Mouse (Mus musculus) limb, embryonic 14.5 days (tissue): Measurements from ENCODE around the gene Htr2b. TPM values are rescaled to one million over a fixed set of nuclear protein-coding genes. Genes with fewer than 3 reads are reported as not detected.

ENCODE experiments used
- ATAC-seq: fragments of 200-750 bp; cut with Nextera tagmentation; 2 replicates; pipeline ENCODE4 v1.8.0; 2017; ENCODE audit warnings: low read depth, moderate number of reproducible peaks, moderate TSS enrichment; ENCODE audit not compliant: low FRiP score
- DNase-seq: peaks from one replicate; pipeline ENCODE4 v3.0.0-alpha.2; 2015; ENCODE audit warnings: low spot score
- H3K27ac ChIP-seq: fragments of 300-500 bp; sonication (generic); replicated peaks from 2 replicates; pipeline ENCODE4 v1.5.1; 2014; ENCODE audit warnings: low read depth, mild to moderate bottlenecking, low read length, moderate library complexity, mixed read lengths
- H3K27me3 ChIP-seq: fragments of 300-500 bp; sonication (generic); 2 replicates; pipeline ENCODE4 v1.6.1; 2014; ENCODE audit warnings: low read length, mixed read lengths; ENCODE audit not compliant: control insufficient read depth, insufficient read depth
- H3K36me3 ChIP-seq: fragments of 300-500 bp; sonication (generic); 2 replicates; pipeline ENCODE4 v1.6.1; 2014; ENCODE audit warnings: mild to moderate bottlenecking, low read length, moderate library complexity, mixed read lengths; ENCODE audit not compliant: control insufficient read depth, insufficient read depth
- H3K4me1 ChIP-seq: fragments of 300-500 bp; sonication (generic); 2 replicates; pipeline ENCODE4 v1.6.1; 2014; ENCODE audit warnings: antibody characterized with exemption, low read length, mixed read lengths; ENCODE audit not compliant: control insufficient read depth, insufficient read depth
- H3K4me2 ChIP-seq: fragments of 300-500 bp; sonication (generic); replicated peaks from 2 replicates; pipeline ENCODE4 v1.6.1; 2014; ENCODE audit warnings: low read depth, mild to moderate bottlenecking, low read length, moderate library complexity; ENCODE audit not compliant: severe bottlenecking
- H3K4me3 ChIP-seq: fragments of 300-500 bp; sonication (generic); replicated peaks from 2 replicates; pipeline ENCODE4 v1.5.1; 2014; ENCODE audit warnings: low read length
- H3K9ac ChIP-seq: fragments of 300-500 bp; sonication (generic); 2 replicates; pipeline ENCODE4 v1.6.1; 2014; ENCODE audit warnings: mild to moderate bottlenecking, low read depth, low read length, moderate library complexity; ENCODE audit not compliant: severe bottlenecking
- H3K9me3 ChIP-seq: fragments of 300-500 bp; sonication (generic); 2 replicates; pipeline ENCODE4 v1.6.1; 2016; ENCODE audit warnings: low read length; ENCODE audit not compliant: control insufficient read depth
- POLR2A ChIP-seq: fragments of 200-500 bp; IDR thresholded peaks from 2 replicates; pipeline ENCODE4 v1.8.0; 2012; ENCODE audit warnings: inconsistent platforms, mild to moderate bottlenecking, moderate library complexity, borderline replicate concordance; ENCODE audit not compliant: insufficient read depth, insufficient read length; ENCODE audit errors: extremely low read depth
- WGBS: fragments of 180-500 bp; shearing (Covaris S2); extraction: QIAGEN DNeasy Blood & Tissue Kit; methylation state at CpG from one replicate; pipeline ENCODE4 v1.1.7; 2014; 5-methylcytosine and 5-hydroxymethylcytosine counted together
- polyA plus RNA-seq, 2 experiments: library from polyadenylated mRNA; depleted of rRNA in 1 of 2; stranded (reverse) in 1 of 2; unstranded in 1 of 2; fragments of >200 nt; fragmentation: Nextera tagmentation in 1 of 2; extraction: Ambion mirVana in 1 of 2; gene quantifications; 2 replicates each; pipeline versions ENCODE4 v1.2.1 to v1.2.3; 2012 to 2014

The Htr2b gene
- polyA plus RNA-seq, 2 experiments, result 0.78 to 1.7 TPM

- no peak for TF ChIP-seq POLR2A
- 97% methylated on average over 4 of the region's 4 CpGs for WGBS
- Histone ChIP-seq H3K36me3 (no peaks in the 10 kb centered on the region), H3K4me3 (no peak overlapping the region), H3K27me3 (no peaks in the 10 kb centered on the region), H3K27ac (no peak overlapping the region), H3K4me2 (no peak overlapping the region), H3K9ac (no peak overlapping the region), H3K9me3 (no peaks in the 10 kb centered on the region), H3K4me1 (peaks cover 4% of the 10 kb centered on the region; the same call in 1 of the 2 replicates)
- ATAC-seq (no peak), DNase-seq (no peak)
Measured at GRCm38 (mm10) chr1:86056284-86056683, 55.5 kb downstream of the Htr2b start.

GRCm38 (mm10) chr1:86054943-86055342 is 56.8 kb downstream of the Htr2b start:
- DNase-seq (no peak), ATAC-seq (no peak)
- Histone ChIP-seq H3K9me3 (no peaks in the 10 kb centered on the region), H3K4me2 (no peak overlapping the region), H3K9ac (no peak overlapping the region), H3K27me3 (no peaks in the 10 kb centered on the region), H3K4me1 (peaks cover 4% of the 10 kb centered on the region; the same call in 1 of the 2 replicates), H3K4me3 (no peak overlapping the region), H3K27ac (no peak overlapping the region), H3K36me3 (no peaks in the 10 kb centered on the region)
- no peak for TF ChIP-seq POLR2A
- WGBS, result 28% methylated on average over 3 of the region's 3 CpGs

- peak; percentile 62; the same call in 1 of the 2 replicates for ATAC-seq
- Histone ChIP-seq H3K9ac (no peak overlapping the region), H3K4me1 (peaks cover 4% of the 10 kb centered on the region; the same call in 1 of the 2 replicates), H3K27ac (0 out of 2 replicates have a peak overlapping the region, but pooled peaks have one; percentile 26), H3K36me3 (no peaks in the 10 kb centered on the region), H3K27me3 (peaks cover 8% of the 10 kb centered on the region; the same call in 1 of the 2 replicates), H3K9me3 (no peaks in the 10 kb centered on the region), H3K4me3 (no peak overlapping the region), H3K4me2 (no peak overlapping the region)
- 80% methylated on average over 12 of the region's 12 CpGs for WGBS
- TF ChIP-seq POLR2A, result no peak
- no peak for DNase-seq
Measured at GRCm38 (mm10) chr1:86053198-86053921, 58.4 kb downstream of the Htr2b start.

Other genes with a start within 250 kb of the Htr2b start
- gene Itm2c, start 217.7 kb downstream of the Htr2b start, polyA plus RNA-seq (2012; rRNA removed), result 213 and 289 TPM in 2 replicates
- 181 and 197 TPM in 2 replicates for gene Itm2c, start 217.7 kb downstream of the Htr2b start, polyA plus RNA-seq (2014; fragmentation: Nextera tagmentation; extraction: Ambion mirVana)
- gene 4933407L21Rik, start 183.5 kb downstream of the Htr2b start, polyA plus RNA-seq (2012; rRNA removed), result 1.2 and 1.3 TPM in 2 replicates
- 0.66 and 0.73 TPM in 2 replicates for gene 4933407L21Rik, start 183.5 kb downstream of the Htr2b start, polyA plus RNA-seq (2014; fragmentation: Nextera tagmentation; extraction: Ambion mirVana)
- 0.11 and 0.12 TPM in 2 replicates for gene Gpr55, start 151.0 kb downstream of the Htr2b start, polyA plus RNA-seq (2012; rRNA removed)
- not detected in 2 replicates for gene Gpr55, start 151.0 kb downstream of the Htr2b start, polyA plus RNA-seq (2014; fragmentation: Nextera tagmentation; extraction: Ambion mirVana)
- gene Spata3, start 95.2 kb downstream of the Htr2b start, polyA plus RNA-seq (2012; rRNA removed), result not detected in 2 replicates
- gene Spata3, start 95.2 kb downstream of the Htr2b start, polyA plus RNA-seq (2014; fragmentation: Nextera tagmentation; extraction: Ambion mirVana), result not detected in 2 replicates
- gene 2810459M11Rik, start 66.1 kb downstream of the Htr2b start, polyA plus RNA-seq (2012; rRNA removed), result 0.57 and 0.93 TPM in 2 replicates
- 0.32 and 0.50 TPM in 2 replicates for gene 2810459M11Rik, start 66.1 kb downstream of the Htr2b start, polyA plus RNA-seq (2014; fragmentation: Nextera tagmentation; extraction: Ambion mirVana)
- 73.2 and 79.2 TPM in 2 replicates for gene Psmd1, start 47.6 kb downstream of the Htr2b start, polyA plus RNA-seq (2012; rRNA removed)
- 157 and 161 TPM in 2 replicates for gene Psmd1, start 47.6 kb downstream of the Htr2b start, polyA plus RNA-seq (2014; fragmentation: Nextera tagmentation; extraction: Ambion mirVana)
- 0.36 and 0.89 TPM in 2 replicates for gene Gm21972, start 21.7 kb upstream of the Htr2b start, polyA plus RNA-seq (2012; rRNA removed)
- 0.47 and 0.59 TPM in 2 replicates for gene Gm21972, start 21.7 kb upstream of the Htr2b start, polyA plus RNA-seq (2014; fragmentation: Nextera tagmentation; extraction: Ambion mirVana)
- 16.5 and 17.0 TPM in 2 replicates for gene Armc9, start 42.8 kb upstream of the Htr2b start, polyA plus RNA-seq (2012; rRNA removed)
- gene Armc9, start 42.8 kb upstream of the Htr2b start, polyA plus RNA-seq (2014; fragmentation: Nextera tagmentation; extraction: Ambion mirVana), result 19.6 and 23.1 TPM in 2 replicates
- gene B3gnt7, start 190.9 kb upstream of the Htr2b start, polyA plus RNA-seq (2012; rRNA removed), result 9.7 and 13.2 TPM in 2 replicates
- 7.1 and 7.7 TPM in 2 replicates for gene B3gnt7, start 190.9 kb upstream of the Htr2b start, polyA plus RNA-seq (2014; fragmentation: Nextera tagmentation; extraction: Ambion mirVana)
- 63.5 and 201 TPM in 2 replicates for gene Ncl, start 247.4 kb upstream of the Htr2b start, polyA plus RNA-seq (2012; rRNA removed)
- gene Ncl, start 247.4 kb upstream of the Htr2b start, polyA plus RNA-seq (2014; fragmentation: Nextera tagmentation; extraction: Ambion mirVana), result 286 and 299 TPM in 2 replicates